Mouse (Mus musculus) brain, embryonic 18.5 days (tissue): ENCODE measurements around the gene Olfr775.

Experiments used
- DNase-seq: peaks from one replicate; pipeline ENCODE4 v3.0.0-alpha.2; 2012; ENCODE audit warnings: low read depth, low spot score

Gene Olfr775

GRCm38 (mm10) chr10:129248112-129248511, at the start of gene Olfr775:
Gene Olfr775 (plus strand): TSS chr10:129248412.
- no peak for DNase-seq

- no peak for DNase-seq
These were observed 17.5 kb upstream of the Olfr775 start for GRCm38 (mm10) chr10:129230737-129231136.

- DNase-seq: no peak
These were observed 12.3 kb upstream of the Olfr775 start, which contains the start of gene Olfr774 for GRCm38 (mm10) chr10:129235904-129236303. Gene Olfr774 (plus strand): TSS chr10:129236204.

- DNase-seq: no peak
These were observed 10.6 kb downstream of the Olfr775 start, which contains the start of gene Olfr776 for GRCm38 (mm10) chr10:129258827-129259226. Gene Olfr776 (plus strand): TSS chr10:129259127.

GRCm38 (mm10) chr10:129271081-129271535, 22.9 kb downstream of the Olfr775 start, which contains the start of gene Olfr777:
Gene Olfr777 (minus strand): TSS chr10:129271485.
- DNase-seq: no peak
